Mouse (Mus musculus) left cerebral cortex, postnatal 36 days (tissue): ENCODE results near the gene Zfp148. TPM values are rescaled to one million over a fixed set of nuclear protein-coding genes. Genes with fewer than 3 reads are reported as not detected.

ENCODE experiments used
- DNase-seq, 2 experiments: peaks; one replicate each; pipeline ENCODE4 v3.0.0; 2021 to 2022; ENCODE audit warnings: low spot score in 2 of 2, mixed read lengths in 1 of 2
- intact Hi-C: fragments of 180-260 bp; cut with DNase I; formaldehyde crosslinking; loops from one replicate; pipeline ENCODE4 v1.15.1; 2025
- total RNA-seq, 2 experiments: library from RNA; stranded (reverse); gene quantifications; 2 replicates each; pipeline ENCODE4 v1.2.3; 2021

Zfp148 gene
- total RNA-seq, 2 experiments from 2014 or later = 159 TPM

DNA sequence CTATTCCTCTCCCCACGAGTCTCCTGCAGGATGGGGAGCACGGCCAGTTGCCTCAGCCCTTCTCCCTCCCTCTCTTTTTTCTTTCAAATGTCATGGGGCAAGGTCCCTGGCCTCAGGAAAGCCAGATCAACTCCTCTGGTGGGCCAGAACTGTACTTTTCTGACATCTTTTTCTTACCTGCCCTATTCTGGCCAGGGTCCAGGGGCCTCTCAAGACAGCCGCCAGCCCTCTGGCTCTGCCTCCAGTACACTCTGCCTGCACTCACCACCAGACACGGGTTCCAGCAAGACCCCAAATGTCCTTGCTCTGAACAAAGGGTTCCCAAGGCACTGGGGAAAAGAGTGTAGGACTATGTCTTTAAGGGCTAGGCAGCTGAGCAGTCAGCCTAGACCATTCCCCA is 137.0 kb downstream of the Zfp148 start:
- intact Hi-C loops = loop anchor here (5.0 kb wide), 1 partner anchor 135 kb away; the partner anchor contains the start of gene Zfp148
- no peak for DNase-seq

- intact Hi-C loops = loop anchor here (5.0 kb wide), 1 partner anchor 136 kb away; the partner anchor contains the start of gene Zfp148
- no peak for DNase-seq
These were observed 137.6 kb downstream of the Zfp148 start for GRCm38 (mm10) chr16:33518236-33518635.

DNA sequence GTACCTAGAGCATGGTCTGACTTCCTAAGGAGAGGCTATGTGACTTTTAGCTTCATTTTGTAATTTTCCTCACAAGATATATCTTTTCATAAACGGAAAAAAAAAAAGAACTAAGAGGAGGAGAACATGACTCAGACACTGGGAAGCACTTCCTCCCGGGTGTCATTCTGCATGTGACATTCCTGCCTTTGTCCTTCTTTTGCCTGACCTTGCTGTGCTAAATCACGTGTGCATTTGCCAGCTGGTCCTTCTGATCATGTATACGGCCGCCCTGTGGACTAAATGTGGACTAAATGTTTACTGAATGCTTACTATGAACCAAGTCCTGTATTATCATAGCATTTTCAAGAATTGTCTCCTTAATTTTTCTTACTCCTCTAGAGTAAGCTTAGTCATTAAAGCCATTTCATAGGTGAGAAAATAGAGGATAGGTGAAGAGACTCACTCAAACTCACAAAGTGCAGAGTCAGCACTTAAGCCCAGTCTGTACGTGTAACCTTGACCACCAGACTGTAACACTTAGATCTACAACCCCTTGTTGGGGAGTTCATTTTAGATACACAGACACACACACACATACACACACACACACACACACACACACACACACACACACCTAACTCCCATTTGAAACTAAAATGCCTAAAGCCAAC is 139.4 kb downstream of the Zfp148 start:
- intact Hi-C loops = loop anchor here (5.0 kb wide), 1 partner anchor 138 kb away; the partner anchor contains the start of gene Zfp148
- DNase-seq = no peak

DNA sequence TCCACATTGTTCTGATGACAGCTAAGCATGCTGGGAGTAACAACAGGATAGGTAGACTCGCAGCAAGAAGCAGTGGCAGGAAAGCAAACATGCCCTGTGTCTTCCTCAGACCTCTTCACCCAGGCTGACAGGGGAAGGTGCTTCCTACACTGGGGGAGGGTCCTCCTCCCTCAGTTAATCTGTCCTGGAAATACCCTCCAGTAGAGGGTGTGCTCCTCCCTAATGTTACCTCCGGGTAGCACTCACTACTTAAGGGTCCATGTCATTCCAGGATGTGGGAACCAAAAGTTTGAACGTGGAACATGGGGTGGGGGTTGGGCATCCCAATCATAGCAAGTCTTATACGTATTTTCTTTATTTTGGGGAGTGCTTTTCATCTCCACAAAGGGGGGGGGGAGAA is 141.9 kb downstream of the Zfp148 start:
- no peak for DNase-seq
- intact Hi-C loops = no loop called here

- DNase-seq = no peak
- intact Hi-C loops = no loop called here
These were observed 142.9 kb downstream of the Zfp148 start for GRCm38 (mm10) chr16:33523571-33523970.

- DNase-seq = no peak
- intact Hi-C loops = no loop called here
These were observed 149.1 kb downstream of the Zfp148 start for GRCm38 (mm10) chr16:33529502-33530454.

- no peak for DNase-seq
- intact Hi-C loops = no loop called here
These were observed 150.5 kb downstream of the Zfp148 start for GRCm38 (mm10) chr16:33531184-33531583.

DNA sequence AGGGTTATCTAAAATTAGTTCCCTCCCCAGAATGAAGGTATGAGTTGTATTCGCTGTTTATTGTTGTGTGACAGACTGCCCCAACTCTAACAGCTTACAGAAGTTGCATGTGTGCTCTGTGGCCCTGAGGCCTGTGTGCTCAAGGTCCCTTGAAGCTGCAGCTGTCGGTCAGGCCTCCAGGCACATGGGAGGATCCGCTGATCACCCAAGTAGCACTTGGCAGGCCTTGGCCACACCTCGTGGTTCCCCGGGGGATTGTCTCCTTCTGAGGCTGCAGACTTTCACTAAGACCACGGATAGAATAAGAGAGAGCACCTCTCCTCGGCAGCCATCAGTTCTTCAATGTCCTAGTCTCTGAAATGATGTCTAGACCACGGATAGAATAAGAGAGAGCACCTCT is 155.8 kb downstream of the Zfp148 start:
- no peak for DNase-seq
- intact Hi-C loops = no loop called here

DNA sequence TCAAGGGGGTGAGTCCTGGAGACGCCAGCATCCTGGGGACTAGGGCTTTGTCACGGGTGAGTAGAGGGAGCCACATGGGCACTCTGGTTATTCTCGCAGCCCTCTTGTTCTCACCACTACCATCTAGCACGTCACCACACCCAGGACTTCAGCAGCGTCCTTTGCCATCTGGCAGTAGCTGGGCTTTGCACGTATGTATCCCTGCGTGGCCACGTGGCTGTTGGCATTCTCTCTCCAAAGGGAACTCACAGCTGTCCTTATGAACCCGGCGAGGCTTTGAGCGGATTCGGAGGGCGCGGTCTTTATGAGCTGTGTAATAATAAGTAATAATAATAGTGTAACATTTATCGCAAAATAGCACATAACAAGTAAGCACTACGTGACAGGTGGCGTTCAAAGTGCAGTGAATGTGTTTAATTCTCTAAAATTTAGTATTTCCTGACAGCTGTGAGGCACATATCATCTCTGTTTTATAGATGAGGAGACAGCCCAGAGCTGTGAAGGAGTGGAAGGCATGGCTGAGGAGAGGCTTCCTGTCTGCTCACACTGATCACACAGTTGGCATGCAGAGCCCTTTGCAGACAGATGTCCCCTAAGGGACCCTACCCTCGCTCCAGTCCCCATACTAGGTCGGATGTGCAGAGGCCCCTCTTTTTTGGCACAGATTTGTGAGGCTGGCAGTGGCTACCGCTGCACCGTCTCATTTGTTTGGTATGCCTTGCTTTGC is 157.0 kb downstream of the Zfp148 start:
- no peak for DNase-seq
- intact Hi-C loops = no loop called here

- DNase-seq = no peak
- intact Hi-C loops = no loop called here
These were observed 163.7 kb downstream of the Zfp148 start for GRCm38 (mm10) chr16:33544346-33544745.

- no peak for DNase-seq
- intact Hi-C loops = no loop called here
These were observed 164.9 kb downstream of the Zfp148 start for GRCm38 (mm10) chr16:33545530-33545929.

DNA sequence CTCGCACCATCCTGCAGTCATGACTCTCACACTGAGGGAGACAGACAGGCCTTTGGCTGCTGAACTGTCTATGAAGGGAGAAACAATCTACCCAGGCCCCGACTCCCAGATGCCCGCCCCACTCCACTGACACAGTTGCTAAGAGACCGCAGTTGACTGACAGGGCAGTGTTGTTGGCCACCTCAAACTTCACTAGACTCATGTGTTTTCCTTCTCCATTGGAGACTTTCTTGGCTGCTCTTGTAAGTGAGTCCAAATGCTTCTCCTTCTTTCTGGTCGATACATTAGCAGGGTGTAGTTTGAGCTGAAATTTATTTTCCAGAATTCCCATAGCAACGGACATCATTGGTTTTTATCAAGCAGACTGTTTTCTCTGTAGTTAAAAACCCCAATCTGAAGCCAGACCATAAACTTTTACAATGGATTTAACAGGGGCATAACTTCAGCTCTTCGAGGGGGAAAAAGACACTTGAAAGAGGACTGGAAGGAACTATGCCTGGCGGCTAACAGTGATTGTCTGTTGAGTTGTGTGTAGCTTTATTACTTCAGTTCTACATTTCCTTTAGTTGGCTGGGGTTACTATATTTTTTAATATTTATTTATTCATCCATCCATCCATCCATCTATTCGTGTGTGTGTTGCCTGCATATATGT is 173.2 kb downstream of the Zfp148 start:
- DNase-seq = no peak
- intact Hi-C loops = no loop called here

Other genes with a start within 250 kb of the Zfp148 start
- 10 to 100 TPM; 15.0 to 16.4 TPM for gene Osbpl11, start 195.8 kb upstream of the Zfp148 start, total RNA-seq
- 10 to 100 TPM; 37.0 to 40.0 TPM for gene Snx4, start 129.4 kb upstream of the Zfp148 start, total RNA-seq
- under 1 TPM; 0.69 to 0.91 TPM for gene Slc12a8, start 136.5 kb downstream of the Zfp148 start, total RNA-seq